Mouse (Mus musculus) lung, embryonic 14.5 days (tissue): ENCODE results near the gene Nrap. TPM values are rescaled to one million over a fixed set of nuclear protein-coding genes. Genes with fewer than 3 reads are reported as not detected.

Experiments used
- ATAC-seq: fragments of 200-750 bp; cut with Nextera tagmentation; 2 replicates; pipeline ENCODE4 v1.8.0; 2017; ENCODE audit warnings: mild to moderate bottlenecking, moderate TSS enrichment, moderate library complexity; ENCODE audit not compliant: insufficient read depth
- DNase-seq: peaks from one replicate; pipeline ENCODE4 v3.0.0-alpha.2; 2015
- H3K27ac ChIP-seq: fragments of 300-500 bp; sonication (generic); 2 replicates; pipeline ENCODE4 v1.5.1; 2014; ENCODE audit warnings: low read depth, mild to moderate bottlenecking, moderate library complexity
- H3K27me3 ChIP-seq: fragments of 300-500 bp; sonication (generic); 2 replicates; pipeline ENCODE4 v1.6.1; 2014; ENCODE audit warnings: low read length, control low read depth; ENCODE audit not compliant: insufficient read depth
- H3K36me3 ChIP-seq: fragments of 300-500 bp; sonication (generic); 2 replicates; pipeline ENCODE4 v1.6.1; 2014; ENCODE audit warnings: control low read depth; ENCODE audit not compliant: insufficient read depth
- H3K4me1 ChIP-seq: fragments of 300-500 bp; sonication (generic); 2 replicates; pipeline ENCODE4 v1.6.1; 2014; ENCODE audit warnings: antibody characterized with exemption, control low read depth; ENCODE audit not compliant: insufficient read depth
- H3K4me2 ChIP-seq: fragments of 300-500 bp; sonication (generic); 2 replicates; pipeline ENCODE4 v1.6.1; 2014; ENCODE audit warnings: mild to moderate bottlenecking
- H3K4me3 ChIP-seq: fragments of 300-500 bp; sonication (generic); 2 replicates; pipeline ENCODE4 v1.5.1; 2014; ENCODE audit warnings: low read depth, low read length
- H3K9ac ChIP-seq: fragments of 300-500 bp; sonication (generic); 2 replicates; pipeline ENCODE4 v1.6.1; 2014
- H3K9me3 ChIP-seq: fragments of 300-500 bp; sonication (generic); 2 replicates; pipeline ENCODE4 v1.6.1; 2016; ENCODE audit warnings: low read depth, low read length, control low read depth
- CTCF ChIP-seq: IDR thresholded peaks from 2 replicates; pipeline ENCODE4 v1.5.1; 2016; ENCODE audit warnings: antibody characterized with exemption, low read depth
- WGBS: fragments of 180-500 bp; shearing (Covaris S2); extraction: QIAGEN DNeasy Blood & Tissue Kit; methylation state at CpG from one replicate; pipeline ENCODE4 v1.1.7; 2014; 5-methylcytosine and 5-hydroxymethylcytosine counted together
- polyA plus RNA-seq: library from polyadenylated mRNA; unstranded; fragments of >200 nt; fragmentation: Nextera tagmentation; extraction: Ambion mirVana; gene quantifications from 2 replicates; pipeline ENCODE4 v1.2.1, GENCODE M21; 2014

The Nrap gene
- polyA plus RNA-seq, 1 experiment from 2014 or later, result 0.18 TPM

- DNase-seq, result peak; percentile 36
- no peak overlapping the region for H3K27ac ChIP-seq
- WGBS, result 65% methylated on average over 3 of the region's 3 CpGs
- no peaks in the 10 kb centered on the region for H3K27me3 ChIP-seq
- no peak overlapping the region for H3K4me2 ChIP-seq
- H3K36me3 ChIP-seq, result no peaks in the 10 kb centered on the region
- no peak overlapping the region for H3K4me3 ChIP-seq
- H3K9ac ChIP-seq, result no peak overlapping the region
- no peaks in the 10 kb centered on the region for H3K9me3 ChIP-seq
- H3K4me1 ChIP-seq, result no peaks in the 10 kb centered on the region
- ATAC-seq, result no peak
- TF ChIP-seq CTCF, result peak; percentile 61
These were observed 112.6 kb downstream of the Nrap start for GRCm38 (mm10) chr19:56277140-56277804.

GRCm38 (mm10) chr19:56272081-56272480 is 117.8 kb downstream of the Nrap start:
- H3K4me1 ChIP-seq, result no peaks in the 10 kb centered on the region
- peak; percentile 30 for DNase-seq
- no peak overlapping the region for H3K4me2 ChIP-seq
- 75% methylated on average over 8 of the region's 8 CpGs for WGBS
- no peaks in the 10 kb centered on the region for H3K9me3 ChIP-seq
- H3K36me3 ChIP-seq, result no peaks in the 10 kb centered on the region
- H3K27me3 ChIP-seq, result no peaks in the 10 kb centered on the region
- no peak for TF ChIP-seq CTCF
- no peak overlapping the region for H3K9ac ChIP-seq
- H3K27ac ChIP-seq, result no peak overlapping the region
- no peak; the same call in 1 of the 2 replicates for ATAC-seq
- no peak overlapping the region for H3K4me3 ChIP-seq

Other genes with a start within 250 kb of the Nrap start
- 2.8 and 3.1 TPM in 2 replicates for gene Habp2, start 102.9 kb downstream of the Nrap start, polyA plus RNA-seq
- 30.7 and 32.1 TPM in 2 replicates for gene Casp7, start 7.1 kb upstream of the Nrap start, polyA plus RNA-seq
- 0.61 and 1.0 TPM in 2 replicates for gene Plekhs1, start 71.6 kb upstream of the Nrap start, polyA plus RNA-seq
- gene Dclre1a, start 158.2 kb upstream of the Nrap start, polyA plus RNA-seq, result 17.7 and 20.2 TPM in 2 replicates
- gene Nhlrc2, start 158.2 kb upstream of the Nrap start, polyA plus RNA-seq, result 21.1 and 21.4 TPM in 2 replicates